Mouse (Mus musculus) induced T-regulatory cell, adult 2 months (primary cell): ENCODE data around the gene Tbx22.

ENCODE experiments used
- DNase-seq: peaks from one replicate; pipeline ENCODE4 v3.0.0-alpha.2; 2012; ENCODE audit warnings: low read depth

Tbx22 gene

DNA sequence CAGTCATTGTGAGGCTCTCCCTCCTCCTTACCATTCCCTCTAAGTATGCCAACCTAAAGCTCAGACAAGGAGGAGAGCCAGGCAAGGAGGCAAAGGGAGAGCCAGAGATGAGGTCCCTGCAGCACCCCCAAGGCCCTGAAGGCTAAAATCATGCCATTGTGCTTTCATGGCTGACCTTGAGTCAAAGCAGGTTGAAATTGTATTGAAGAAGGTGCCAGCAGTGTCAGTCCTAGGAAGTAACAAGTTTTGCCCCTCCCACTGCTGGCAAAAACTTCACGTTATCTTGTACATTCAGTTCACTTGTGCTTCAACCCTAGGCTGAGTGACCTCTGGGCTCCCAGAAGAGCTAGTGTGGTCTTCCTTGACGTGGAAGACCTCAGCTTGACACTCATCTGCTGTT lies at the start of gene Tbx22:
Gene Tbx22 (plus strand): TSS at position 301 of the 400 bp plus-strand sequence.
- DNase-seq = no peak

- DNase-seq = no peak
Observed at GRCm38 (mm10) chrX:107668677-107669076, 913 bp downstream of the Tbx22 start.

DNA sequence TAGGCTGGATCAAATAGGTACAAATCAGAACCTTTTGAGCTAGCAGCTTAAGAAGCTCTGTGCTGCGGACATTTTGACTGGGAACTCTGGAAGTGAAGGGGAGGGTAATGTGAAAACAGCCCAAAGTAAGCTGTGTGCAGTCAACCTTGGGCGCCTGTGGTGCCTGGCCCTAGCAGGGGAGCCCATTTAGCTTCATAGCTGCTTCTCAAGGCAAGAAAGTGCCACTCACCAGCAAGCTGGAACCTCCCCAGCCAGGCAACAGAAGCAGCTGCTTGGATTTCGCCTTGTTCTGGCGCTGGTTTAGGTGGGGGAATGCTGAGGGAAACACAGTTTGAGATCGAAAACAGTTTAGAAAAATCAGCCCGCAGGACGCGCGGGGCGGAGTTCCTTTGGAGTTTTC lies 11.4 kb downstream of the Tbx22 start:
- DNase-seq = no peak

- DNase-seq = no peak
Observed at GRCm38 (mm10) chrX:107708584-107708983, 40.8 kb downstream of the Tbx22 start.

- DNase-seq = no peak
Observed at GRCm38 (mm10) chrX:107723541-107723940, 55.8 kb downstream of the Tbx22 start.
